Mouse (Mus musculus): ENCODE results near the gene Gm20721. TPM values are rescaled to one million over a fixed set of nuclear protein-coding genes. Genes with fewer than 3 reads are reported as not detected.
A peak's percentile ranks its signal among the peaks of the same experiment; 100 is the strongest.

Gm20721 gene
- total and polyA plus RNA-seq, 3 experiments, result 1.6 to 1.8 TPM; not detected in 1

- whole genome bisulfite sequencing, result 26% methylated on average over 8 of the region's 8 CpGs
- DNase-seq, result no peak
- H3K36me3 ChIP-seq (ENCODE audit: control insufficient read depth, insufficient read depth, low read length), result peaks cover 55% of the 10 kb centered on the region
- peak overlapping the region; percentile 90 for H3K27ac ChIP-seq
- H3K27me3 ChIP-seq (ENCODE audit: control insufficient read depth, insufficient read depth, low read length), result no peaks in the 10 kb centered on the region
- intact Hi-C loops (cut with DNase I), result loop anchor here (1.0 kb wide), 1 partner anchor 12 kb away; no protein-coding TSS in a partner anchor
- H3K9ac ChIP-seq (ENCODE audit: low read depth, low read length), result no peak overlapping the region
- H3K4me1 ChIP-seq (ENCODE audit: control insufficient read depth, insufficient read depth, low read length), result peaks cover 37% of the 10 kb centered on the region
- peaks cover 11% of the 10 kb centered on the region for H3K79me2 ChIP-seq (replicated peaks; ENCODE audit: control insufficient read depth, insufficient read depth, low read length)
- peak overlapping the region; percentile 32; the same call in 1 of the 2 replicates for H3K4me3 ChIP-seq
- TF ChIP-seq POLR2A (IDR thresholded peaks at IDR 0.05; ENCODE audit: insufficient read depth, low read depth, low read length), result no peak
- no peak for TF ChIP-seq CTCF (IDR thresholded peaks at IDR 0.05)
- TF ChIP-seq EP300 (IDR thresholded peaks at IDR 0.05; ENCODE audit: insufficient read depth, low read depth, low read length), result no peak
Observed at GRCm38 (mm10) chr2:174342793-174343400, 3.6 kb downstream of the Gm20721 start.

- H3K36me3 ChIP-seq (ENCODE audit: control insufficient read depth, insufficient read depth, low read length), result peaks cover 69% of the 10 kb centered on the region
- H3K9ac ChIP-seq (ENCODE audit: low read depth, low read length), result no peak overlapping the region
- intact Hi-C loops (cut with DNase I), result no loop called here
- H3K27ac ChIP-seq, result peak overlapping the region; percentile 90
- no peak for DNase-seq
- H3K79me2 ChIP-seq (replicated peaks; ENCODE audit: control insufficient read depth, insufficient read depth, low read length), result peaks cover 14% of the 10 kb centered on the region
- TF ChIP-seq POLR2A (IDR thresholded peaks at IDR 0.05; ENCODE audit: insufficient read depth, low read depth, low read length), result no peak
- TF ChIP-seq EP300 (IDR thresholded peaks at IDR 0.05; ENCODE audit: insufficient read depth, low read depth, low read length), result 0 out of 2 replicates have a peak, but pooled peaks have one; percentile 25
- H3K4me1 ChIP-seq (ENCODE audit: control insufficient read depth, insufficient read depth, low read length), result peaks cover 44% of the 10 kb centered on the region
- no peak overlapping the region for H3K4me3 ChIP-seq
- no peaks in the 10 kb centered on the region for H3K27me3 ChIP-seq (ENCODE audit: control insufficient read depth, insufficient read depth, low read length)
- WGBS, result 45% methylated on average over 4 of the region's 4 CpGs
Observed at GRCm38 (mm10) chr2:174340893-174341580, 5.5 kb downstream of the Gm20721 start.

- TF ChIP-seq CTCF (IDR thresholded peaks at IDR 0.05) (no peak), POLR2A (IDR thresholded peaks at IDR 0.05; ENCODE audit: insufficient read depth, low read depth, low read length) (no peak), EP300 (IDR thresholded peaks at IDR 0.05; ENCODE audit: insufficient read depth, low read depth, low read length) (no peak)
- H3K4me3 ChIP-seq, result no peak overlapping the region
- DNase-seq, result no peak
- 71% methylated on average over 3 of the region's 3 CpGs for WGBS
- intact Hi-C loops (cut with DNase I), result no loop called here
- peaks cover 14% of the 10 kb centered on the region for H3K79me2 ChIP-seq (replicated peaks; ENCODE audit: control insufficient read depth, insufficient read depth, low read length)
- no peaks in the 10 kb centered on the region for H3K27me3 ChIP-seq (ENCODE audit: control insufficient read depth, insufficient read depth, low read length)
- peak overlapping the region; percentile 90 for H3K27ac ChIP-seq
- no peak overlapping the region for H3K9ac ChIP-seq (ENCODE audit: low read depth, low read length)
- peaks cover 43% of the 10 kb centered on the region for H3K4me1 ChIP-seq (ENCODE audit: control insufficient read depth, insufficient read depth, low read length)
- H3K36me3 ChIP-seq (ENCODE audit: control insufficient read depth, insufficient read depth, low read length), result peaks cover 71% of the 10 kb centered on the region
Observed at GRCm38 (mm10) chr2:174340229-174340892, 6.2 kb downstream of the Gm20721 start.

GRCm38 (mm10) chr2:174339701-174340100 is 6.8 kb downstream of the Gm20721 start:
- Histone ChIP-seq H3K4me3 (no peak overlapping the region), H3K27me3 (ENCODE audit: control insufficient read depth, insufficient read depth, low read length) (no peaks in the 10 kb centered on the region), H3K27ac (no peak overlapping the region), H3K36me3 (ENCODE audit: control insufficient read depth, insufficient read depth, low read length) (peaks cover 70% of the 10 kb centered on the region), H3K4me1 (ENCODE audit: control insufficient read depth, insufficient read depth, low read length) (peaks cover 42% of the 10 kb centered on the region), H3K9ac (ENCODE audit: low read depth, low read length) (no peak overlapping the region), H3K79me2 (replicated peaks; ENCODE audit: control insufficient read depth, insufficient read depth, low read length) (peaks cover 17% of the 10 kb centered on the region)
- no peak for DNase-seq
- intact Hi-C loops (cut with DNase I), result no loop called here
- TF ChIP-seq POLR2A (IDR thresholded peaks at IDR 0.05; ENCODE audit: insufficient read depth, low read depth, low read length) (no peak), EP300 (IDR thresholded peaks at IDR 0.05; ENCODE audit: insufficient read depth, low read depth, low read length) (no peak), CTCF (IDR thresholded peaks at IDR 0.05) (no peak)
- 92% methylated on average over 1 of the region's 1 CpGs for WGBS

DNA sequence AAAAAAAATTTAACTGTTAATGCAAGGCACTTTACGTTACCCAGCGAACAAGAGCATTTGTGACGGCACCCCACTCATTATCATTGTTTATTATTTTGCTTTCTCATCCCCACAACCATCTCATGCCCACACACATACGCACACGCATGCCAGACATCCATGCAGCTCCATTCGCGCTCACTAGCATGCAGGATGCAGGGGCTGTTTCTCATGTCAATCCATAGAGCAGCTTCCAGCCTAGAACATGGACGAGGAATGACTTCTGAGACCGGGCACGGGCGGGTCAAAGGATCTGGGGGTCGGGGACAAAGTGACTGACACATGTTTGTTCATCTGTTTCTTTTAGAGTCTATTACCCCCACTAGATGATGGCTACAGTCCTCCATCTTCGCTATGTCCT is 9.2 kb downstream of the Gm20721 start:
- no peak for TF ChIP-seq CTCF (IDR thresholded peaks at IDR 0.05)
- no peak for TF ChIP-seq POLR2A (IDR thresholded peaks at IDR 0.05; ENCODE audit: insufficient read depth, low read depth, low read length)
- no peak for TF ChIP-seq EP300 (IDR thresholded peaks at IDR 0.05; ENCODE audit: insufficient read depth, low read depth, low read length)
- Histone ChIP-seq H3K79me2 (replicated peaks; ENCODE audit: control insufficient read depth, insufficient read depth, low read length) (peaks cover 21% of the 10 kb centered on the region), H3K4me1 (ENCODE audit: control insufficient read depth, insufficient read depth, low read length) (peaks cover 41% of the 10 kb centered on the region), H3K9ac (ENCODE audit: low read depth, low read length) (peak overlapping the region; percentile 6; the same call in 1 of the 2 replicates), H3K27me3 (ENCODE audit: control insufficient read depth, insufficient read depth, low read length) (no peaks in the 10 kb centered on the region), H3K36me3 (ENCODE audit: control insufficient read depth, insufficient read depth, low read length) (peaks cover 68% of the 10 kb centered on the region), H3K27ac (peak overlapping the region; percentile 4), H3K4me3 (no peak overlapping the region)
- DNase-seq, result no peak
- intact Hi-C loops (cut with DNase I), result no loop called here
- WGBS, result 54% methylated on average over 13 of the region's 13 CpGs

Measured in heart, adult 2 months (tissue).